Mouse (Mus musculus) liver, postnatal 0 days (tissue): ENCODE data around the gene Cd99l2. TPM values are rescaled to one million over a fixed set of nuclear protein-coding genes. Genes with fewer than 3 reads are reported as not detected.

Source experiments
- ATAC-seq: fragments of 200-750 bp; cut with Nextera tagmentation; 2 replicates; pipeline ENCODE4 v1.8.0; 2017; ENCODE audit warnings: mild to moderate bottlenecking, moderate library complexity
- DNase-seq: peaks from one replicate; pipeline ENCODE4 v3.0.0-alpha.2; 2016
- H3K27ac ChIP-seq: fragments of 300-500 bp; sonication (generic); 2 replicates; pipeline ENCODE4 v1.5.1; 2014; ENCODE audit warnings: antibody characterized with exemption, moderate library complexity, mild to moderate bottlenecking, low read depth
- H3K27me3 ChIP-seq: fragments of 300-500 bp; sonication (generic); 2 replicates; pipeline ENCODE4 v1.6.1; 2014; ENCODE audit warnings: low read length, control low read depth, mixed read lengths; ENCODE audit not compliant: insufficient read depth
- H3K36me3 ChIP-seq: fragments of 300-500 bp; sonication (generic); replicated peaks from 2 replicates; pipeline ENCODE4 v1.6.1; 2014; ENCODE audit warnings: mild to moderate bottlenecking, control low read depth, low read length, moderate library complexity, mixed read lengths; ENCODE audit not compliant: insufficient read depth
- H3K4me1 ChIP-seq: fragments of 300-500 bp; sonication (generic); 2 replicates; pipeline ENCODE4 v1.6.1; 2014; ENCODE audit warnings: antibody characterized with exemption, mild to moderate bottlenecking, control low read depth; ENCODE audit not compliant: insufficient read depth
- H3K4me2 ChIP-seq: fragments of 300-500 bp; sonication (generic); 2 replicates; pipeline ENCODE4 v1.6.1; 2014; ENCODE audit warnings: low read depth, mild to moderate bottlenecking, low read length, moderate library complexity, mixed read lengths
- H3K4me3 ChIP-seq: fragments of 300-500 bp; sonication (generic); 2 replicates; pipeline ENCODE4 v1.5.1; 2014; ENCODE audit warnings: low read depth, low read length
- H3K9ac ChIP-seq: fragments of 300-500 bp; sonication (generic); replicated peaks from 2 replicates; pipeline ENCODE4 v1.6.1; 2014; ENCODE audit warnings: mild to moderate bottlenecking, moderate library complexity
- H3K9me3 ChIP-seq: fragments of 300-500 bp; sonication (generic); 2 replicates; pipeline ENCODE4 v1.6.1; 2016; ENCODE audit warnings: mild to moderate bottlenecking, control low read depth, low read length, mixed read lengths
- CTCF ChIP-seq: sonication (generic); IDR thresholded peaks from 2 replicates; pipeline ENCODE4 v1.5.1; 2016; ENCODE audit warnings: antibody characterized with exemption, low read depth
- EP300 ChIP-seq: IDR thresholded peaks from 2 replicates; pipeline ENCODE4 v1.6.1; 2016; ENCODE audit warnings: antibody characterized with exemption, low read depth, mild to moderate bottlenecking
- WGBS: fragments of 180-500 bp; shearing (Covaris S2); extraction: QIAGEN DNeasy Blood & Tissue Kit; methylation state at CpG from one replicate; pipeline ENCODE4 v1.1.7; 2014; ENCODE audit not compliant: insufficient replicate concordance; 5-methylcytosine and 5-hydroxymethylcytosine counted together
- polyA plus RNA-seq: library from polyadenylated mRNA; unstranded; fragments of >200 nt; fragmentation: Nextera tagmentation; extraction: Ambion mirVana; gene quantifications from 2 replicates; pipeline ENCODE4 v1.2.1, GENCODE M21; 2015

Cd99l2 gene
- polyA plus RNA-seq, 1 experiment from 2014 or later: 6.2 TPM

- TF ChIP-seq EP300 (no peak), CTCF (no peak)
- ATAC-seq: no peak
- no peaks in the 10 kb centered on the region for H3K9me3 ChIP-seq
These were observed 65.2 kb downstream of the Cd99l2 start for GRCm38 (mm10) chrX:71427491-71427890.

GRCm38 (mm10) chrX:71425746-71426519 lies 66.7 kb downstream of the Cd99l2 start:
- H3K36me3 ChIP-seq: no peaks in the 10 kb centered on the region
- WGBS: 47% methylated on average over 9 of the region's 9 CpGs
- H3K4me3 ChIP-seq: no peak overlapping the region
- no peaks in the 10 kb centered on the region for H3K27me3 ChIP-seq
- TF ChIP-seq EP300 (no peak), CTCF (peak; percentile 89)
- no peaks in the 10 kb centered on the region for H3K9me3 ChIP-seq
- H3K27ac ChIP-seq: no peak overlapping the region
- DNase-seq (peak; percentile 82), ATAC-seq (no peak)
- no peak overlapping the region for H3K4me2 ChIP-seq
- H3K4me1 ChIP-seq: no peaks in the 10 kb centered on the region
- no peak overlapping the region for H3K9ac ChIP-seq

More at GRCm38 (mm10) chrX:71427491-71427890, 65.2 kb downstream of the Cd99l2 start:
- Histone ChIP-seq H3K4me1 (no peaks in the 10 kb centered on the region), H3K4me2 (no peak overlapping the region), H3K9ac (no peak overlapping the region), H3K27ac (no peak overlapping the region), H3K4me3 (no peak overlapping the region), H3K36me3 (no peaks in the 10 kb centered on the region), H3K27me3 (no peaks in the 10 kb centered on the region)
- DNase-seq: no peak

GRCm38 (mm10) chrX:71424852-71425251 lies 67.8 kb downstream of the Cd99l2 start:
- DNase-seq (no peak), ATAC-seq (no peak)
- Histone ChIP-seq H3K9me3 (no peaks in the 10 kb centered on the region), H3K4me1 (no peaks in the 10 kb centered on the region), H3K36me3 (no peaks in the 10 kb centered on the region), H3K4me3 (no peak overlapping the region), H3K4me2 (no peak overlapping the region), H3K27ac (no peak overlapping the region), H3K9ac (no peak overlapping the region), H3K27me3 (no peaks in the 10 kb centered on the region)
- TF ChIP-seq CTCF (peak; percentile 53), EP300 (no peak)
- WGBS: 50% methylated on average over 1 of the region's 1 CpGs

GRCm38 (mm10) chrX:71413616-71414015 lies 79.0 kb downstream of the Cd99l2 start:
- no peaks in the 10 kb centered on the region for H3K27me3 ChIP-seq
- ATAC-seq: no peak
- no peaks in the 10 kb centered on the region for H3K9me3 ChIP-seq
- no peak for DNase-seq
- H3K9ac ChIP-seq: no peak overlapping the region
- no peaks in the 10 kb centered on the region for H3K36me3 ChIP-seq
- TF ChIP-seq EP300 (no peak), CTCF (no peak)
- H3K4me3 ChIP-seq: no peak overlapping the region
- H3K4me1 ChIP-seq: no peaks in the 10 kb centered on the region
- WGBS: 83% methylated on average over 4 of the region's 4 CpGs
- H3K4me2 ChIP-seq: no peak overlapping the region
- H3K27ac ChIP-seq: no peak overlapping the region

GRCm38 (mm10) chrX:71412776-71413175 lies 79.9 kb downstream of the Cd99l2 start:
- H3K27ac ChIP-seq: no peak overlapping the region
- no peak overlapping the region for H3K4me2 ChIP-seq
- H3K9ac ChIP-seq: no peak overlapping the region
- H3K4me1 ChIP-seq: no peaks in the 10 kb centered on the region
- DNase-seq: no peak
- WGBS: 84% methylated on average over 3 of the region's 3 CpGs
- H3K9me3 ChIP-seq: no peaks in the 10 kb centered on the region
- ATAC-seq: no peak
- TF ChIP-seq CTCF (no peak), EP300 (no peak)
- H3K4me3 ChIP-seq: no peak overlapping the region
- no peaks in the 10 kb centered on the region for H3K36me3 ChIP-seq
- H3K27me3 ChIP-seq: no peaks in the 10 kb centered on the region

GRCm38 (mm10) chrX:71408386-71408785 lies 84.3 kb downstream of the Cd99l2 start:
- DNase-seq: no peak

GRCm38 (mm10) chrX:71406290-71406689 lies 86.4 kb downstream of the Cd99l2 start:
- Histone ChIP-seq H3K36me3 (no peaks in the 10 kb centered on the region), H3K9ac (no peak overlapping the region), H3K4me3 (no peak overlapping the region), H3K9me3 (no peaks in the 10 kb centered on the region), H3K27me3 (no peaks in the 10 kb centered on the region), H3K27ac (no peak overlapping the region), H3K4me1 (no peaks in the 10 kb centered on the region), H3K4me2 (no peak overlapping the region)
- ATAC-seq (no peak), DNase-seq (no peak)
- TF ChIP-seq CTCF: no peak
- no peak for TF ChIP-seq EP300

More at GRCm38 (mm10) chrX:71408386-71408785, 84.3 kb downstream of the Cd99l2 start:
- no peaks in the 10 kb centered on the region for H3K4me1 ChIP-seq
- H3K9me3 ChIP-seq: no peaks in the 10 kb centered on the region
- ATAC-seq: no peak
- no peak overlapping the region for H3K27ac ChIP-seq
- TF ChIP-seq EP300: no peak
- TF ChIP-seq CTCF: no peak
- H3K4me3 ChIP-seq: no peak overlapping the region
- WGBS: 65% methylated on average over 1 of the region's 1 CpGs
- no peak overlapping the region for H3K9ac ChIP-seq
- no peak overlapping the region for H3K4me2 ChIP-seq
- no peaks in the 10 kb centered on the region for H3K36me3 ChIP-seq
- no peaks in the 10 kb centered on the region for H3K27me3 ChIP-seq
